Mouse (Mus musculus) liver, adult 2 months (tissue): Measurements from ENCODE around the gene Klhl26. TPM values are rescaled to one million over a fixed set of nuclear protein-coding genes. Genes with fewer than 3 reads are reported as not detected.

Experiments
- DNase-seq: peaks from one replicate; pipeline ENCODE4 v3.0.0-alpha.2; 2011; ENCODE audit warnings: low read depth, low spot score; ENCODE audit errors: extremely low read depth
- H3K27ac ChIP-seq: fragments of 200-500 bp; replicated peaks from 2 replicates; pipeline ENCODE4 v1.5.1; 2012; ENCODE audit warnings: low read depth, mild to moderate bottlenecking, control low read depth, inconsistent platforms, low read length; ENCODE audit not compliant: insufficient read depth
- H3K27me3 ChIP-seq: fragments of 200-500 bp; 2 replicates; pipeline ENCODE4 v1.6.1; 2012; ENCODE audit warnings: mild to moderate bottlenecking, moderate library complexity, low read length, inconsistent platforms; ENCODE audit not compliant: control insufficient read depth, insufficient read depth
- H3K36me3 ChIP-seq: fragments of 200-500 bp; 2 replicates; pipeline ENCODE4 v1.6.1; 2012; ENCODE audit warnings: low read length, inconsistent platforms; ENCODE audit not compliant: control insufficient read depth, insufficient read depth
- H3K4me1 ChIP-seq: fragments of 200-500 bp; 2 replicates; pipeline ENCODE4 v1.6.1; 2011; ENCODE audit warnings: low read length; ENCODE audit not compliant: control insufficient read depth, insufficient read depth
- H3K4me3 ChIP-seq: fragments of 200-500 bp; 2 replicates; pipeline ENCODE4 v1.5.1; 2011; ENCODE audit warnings: low read depth, mild to moderate bottlenecking, control low read depth, low read length, moderate library complexity; ENCODE audit not compliant: insufficient read depth
- H3K79me2 ChIP-seq: fragments of 200-500 bp; 2 replicates; pipeline ENCODE4 v1.6.1; 2012; ENCODE audit warnings: inconsistent platforms, mild to moderate bottlenecking, low read length, moderate library complexity; ENCODE audit not compliant: control insufficient read depth, insufficient read depth
- H3K9ac ChIP-seq: fragments of 200-500 bp; 2 replicates; pipeline ENCODE4 v1.6.1; 2012; ENCODE audit warnings: low read depth, mild to moderate bottlenecking, control low read depth, inconsistent platforms, low read length
- CTCF ChIP-seq: fragments of 200-500 bp; IDR thresholded peaks from 2 replicates; pipeline ENCODE4 v1.5.1; 2011; ENCODE audit warnings: low read depth, low read length, control low read depth
- POLR2A ChIP-seq: fragments of 200-500 bp; IDR thresholded peaks from 2 replicates; pipeline ENCODE4 v1.6.1; 2011; ENCODE audit warnings: low read length, control low read depth; ENCODE audit not compliant: insufficient read depth; ENCODE audit errors: extremely low read depth
- WGBS: fragments of 180-500 bp; shearing (Covaris S2); methylation state at CpG from one replicate; pipeline ENCODE4 v1.1.7; 2018; 5-methylcytosine and 5-hydroxymethylcytosine counted together
- polyA plus RNA-seq: library from polyadenylated mRNA; depleted of rRNA; stranded (reverse); fragments of >200 nt; gene quantifications from 2 replicates; pipeline ENCODE4 v1.2.3, GENCODE M21; 2012; rRNA removed
- total RNA-seq: library from RNA; depleted of rRNA; stranded (reverse); fragments of >200 nt; gene quantifications from 2 replicates; pipeline ENCODE4 v1.2.3, GENCODE M21; 2014; rRNA removed

Gene Klhl26
- total and polyA plus RNA-seq, 2 experiments, result 4.5 to 13.7 TPM

DNA sequence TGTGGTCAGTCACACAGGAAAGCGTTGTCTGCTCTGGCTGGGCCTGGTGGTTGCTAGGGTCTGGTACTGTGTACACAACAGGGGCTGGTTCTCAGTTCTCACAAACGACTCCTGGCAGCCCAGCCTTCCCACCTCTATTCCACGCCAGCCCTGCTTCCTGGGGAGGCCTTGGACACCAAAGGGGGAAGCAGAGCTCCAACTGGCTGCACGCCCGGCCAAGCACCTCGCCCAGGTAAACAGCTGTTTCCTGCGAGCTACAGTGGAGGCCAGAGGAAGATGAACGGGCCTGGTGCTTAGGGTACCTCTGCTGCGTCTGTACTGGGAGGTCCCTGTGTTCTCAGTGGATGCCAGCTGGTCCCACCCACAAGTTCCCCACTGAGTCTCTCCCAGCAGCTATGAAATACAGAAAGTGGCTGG is 67.3 kb downstream of the Klhl26 start:
- Histone ChIP-seq H3K27me3 (no peaks in the 10 kb centered on the region), H3K27ac (no peak overlapping the region), H3K36me3 (no peaks in the 10 kb centered on the region), H3K9ac (no peak overlapping the region), H3K4me1 (no peaks in the 10 kb centered on the region), H3K79me2 (no peaks in the 10 kb centered on the region), H3K4me3 (no peak overlapping the region)
- WGBS, result 50% methylated on average over 9 of the region's 9 CpGs
- TF ChIP-seq POLR2A (no peak), CTCF (no peak)
- DNase-seq, result no peak

- Histone ChIP-seq H3K27ac (no peak overlapping the region), H3K9ac (no peak overlapping the region), H3K36me3 (no peaks in the 10 kb centered on the region), H3K79me2 (no peaks in the 10 kb centered on the region), H3K27me3 (no peaks in the 10 kb centered on the region), H3K4me3 (no peak overlapping the region), H3K4me1 (no peaks in the 10 kb centered on the region)
- TF ChIP-seq CTCF (no peak), POLR2A (no peak)
- no peak for DNase-seq
- WGBS, result 94% methylated on average over 10 of the region's 10 CpGs
Observed at GRCm38 (mm10) chr8:70409019-70409418, 67.7 kb downstream of the Klhl26 start.

GRCm38 (mm10) chr8:70408301-70408700 is 68.5 kb downstream of the Klhl26 start:
- TF ChIP-seq POLR2A (no peak), CTCF (no peak)
- no peak overlapping the region for H3K4me3 ChIP-seq
- H3K79me2 ChIP-seq, result no peaks in the 10 kb centered on the region
- no peak overlapping the region for H3K9ac ChIP-seq
- H3K36me3 ChIP-seq, result no peaks in the 10 kb centered on the region
- no peaks in the 10 kb centered on the region for H3K4me1 ChIP-seq
- no peak overlapping the region for H3K27ac ChIP-seq
- H3K27me3 ChIP-seq, result no peaks in the 10 kb centered on the region
- no peak for DNase-seq
- WGBS, result 89% methylated on average over 6 of the region's 6 CpGs

- TF ChIP-seq POLR2A, result no peak
- no peak for TF ChIP-seq CTCF
- Histone ChIP-seq H3K4me1 (no peaks in the 10 kb centered on the region), H3K79me2 (no peaks in the 10 kb centered on the region), H3K36me3 (no peaks in the 10 kb centered on the region), H3K27me3 (no peaks in the 10 kb centered on the region), H3K4me3 (no peak overlapping the region), H3K27ac (no peak overlapping the region), H3K9ac (no peak overlapping the region)
- 90% methylated on average over 11 of the region's 11 CpGs for WGBS
- no peak for DNase-seq
Observed at GRCm38 (mm10) chr8:70406427-70407069, 70.2 kb downstream of the Klhl26 start.

GRCm38 (mm10) chr8:70405189-70405588 is 71.6 kb downstream of the Klhl26 start:
- no peaks in the 10 kb centered on the region for H3K79me2 ChIP-seq
- TF ChIP-seq POLR2A, result no peak
- TF ChIP-seq CTCF, result no peak
- no peak overlapping the region for H3K9ac ChIP-seq
- no peak for DNase-seq
- H3K4me1 ChIP-seq, result no peaks in the 10 kb centered on the region
- H3K27me3 ChIP-seq, result no peaks in the 10 kb centered on the region
- no peak overlapping the region for H3K4me3 ChIP-seq
- whole genome bisulfite sequencing, result 51% methylated on average over 7 of the region's 7 CpGs
- no peaks in the 10 kb centered on the region for H3K36me3 ChIP-seq
- H3K27ac ChIP-seq, result no peak overlapping the region

DNA sequence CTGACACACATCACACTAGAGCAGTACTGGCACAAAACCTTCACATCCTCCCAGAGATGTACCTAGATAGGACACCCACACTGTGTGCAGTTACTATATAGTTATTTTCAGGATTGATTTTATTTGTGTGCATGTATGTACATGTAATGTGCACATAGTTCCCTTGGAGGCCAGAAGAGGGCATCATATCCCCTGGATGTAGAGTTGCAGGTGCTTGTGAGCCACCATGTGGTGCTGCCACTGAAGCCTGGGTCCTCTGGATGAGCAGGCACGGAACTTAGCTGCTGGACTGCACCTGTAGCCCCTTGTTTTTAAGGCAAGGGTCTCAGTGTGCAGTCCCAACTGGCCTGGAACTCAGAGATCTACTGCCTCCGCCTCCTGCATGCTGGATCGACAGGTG is 72.6 kb downstream of the Klhl26 start:
- no peak overlapping the region for H3K9ac ChIP-seq
- H3K27me3 ChIP-seq, result no peaks in the 10 kb centered on the region
- WGBS, result 94% methylated on average over 3 of the region's 3 CpGs
- H3K4me1 ChIP-seq, result no peaks in the 10 kb centered on the region
- H3K36me3 ChIP-seq, result no peaks in the 10 kb centered on the region
- H3K27ac ChIP-seq, result no peak overlapping the region
- 0 out of 2 replicates have a peak, but pooled peaks have one; percentile 1 for TF ChIP-seq CTCF
- no peak for TF ChIP-seq POLR2A
- H3K79me2 ChIP-seq, result no peaks in the 10 kb centered on the region
- DNase-seq, result no peak
- H3K4me3 ChIP-seq, result no peak overlapping the region

Other genes with a start within 250 kb of the Klhl26 start
- 5.3 and 7.0 TPM in 2 replicates for gene Sugp2, start 242.7 kb downstream of the Klhl26 start, total RNA-seq
- 9.7 and 12.4 TPM in 2 replicates for gene Sugp2, start 242.7 kb downstream of the Klhl26 start, polyA plus RNA-seq
- 4.4 and 6.2 TPM in 2 replicates for gene Armc6, start 242.5 kb downstream of the Klhl26 start, total RNA-seq
- gene Armc6, start 242.5 kb downstream of the Klhl26 start, polyA plus RNA-seq, result 9.6 and 11.6 TPM in 2 replicates
- gene Homer3, start 194.1 kb downstream of the Klhl26 start, total RNA-seq, result 1.4 and 2.6 TPM in 2 replicates
- 3.1 and 3.7 TPM in 2 replicates for gene Homer3, start 194.1 kb downstream of the Klhl26 start, polyA plus RNA-seq
- gene Ddx49, start 174.5 kb downstream of the Klhl26 start, total RNA-seq, result 19.3 and 22.7 TPM in 2 replicates
- 24.4 and 36.5 TPM in 2 replicates for gene Ddx49, start 174.5 kb downstream of the Klhl26 start, polyA plus RNA-seq
- gene Cope, start 174.4 kb downstream of the Klhl26 start, total RNA-seq, result 169 and 197 TPM in 2 replicates
- 327 and 394 TPM in 2 replicates for gene Cope, start 174.4 kb downstream of the Klhl26 start, polyA plus RNA-seq
- gene Cers1, start 161.2 kb downstream of the Klhl26 start, total RNA-seq, result not detected in 2 replicates
- gene Cers1, start 161.2 kb downstream of the Klhl26 start, polyA plus RNA-seq, result 0.04 TPM in 2 replicates
- gene Gdf1, start 147.2 kb downstream of the Klhl26 start, total RNA-seq, result not detected in 2 replicates
- gene Gdf1, start 147.2 kb downstream of the Klhl26 start, polyA plus RNA-seq, result not detected in 2 replicates
- gene Upf1, start 123.7 kb downstream of the Klhl26 start, total RNA-seq, result 19.0 and 26.3 TPM in 2 replicates
- 20.3 and 22.3 TPM in 2 replicates for gene Upf1, start 123.7 kb downstream of the Klhl26 start, polyA plus RNA-seq
- gene Comp, start 103.4 kb downstream of the Klhl26 start, total RNA-seq, result not detected in 2 replicates
- 0.24 TPM in 1 of 2 replicates, not detected in the other for gene Comp, start 103.4 kb downstream of the Klhl26 start, polyA plus RNA-seq
- 1.2 and 1.9 TPM in 2 replicates for gene Crtc1, start 37.4 kb downstream of the Klhl26 start, total RNA-seq
- gene Crtc1, start 37.4 kb downstream of the Klhl26 start, polyA plus RNA-seq, result 6.9 and 8.2 TPM in 2 replicates
- gene Tmem59l, start 10.4 kb upstream of the Klhl26 start, total RNA-seq, result 0.34 TPM in 1 of 2 replicates, not detected in the other
- gene Tmem59l, start 10.4 kb upstream of the Klhl26 start, polyA plus RNA-seq, result 0.10 TPM in 1 of 2 replicates, not detected in the other
- not detected in 2 replicates for gene Crlf1, start 16.2 kb upstream of the Klhl26 start, total RNA-seq
- not detected in 2 replicates for gene Crlf1, start 16.2 kb upstream of the Klhl26 start, polyA plus RNA-seq
- 60.8 and 75.2 TPM in 2 replicates for gene Rex1bd, start 29.8 kb upstream of the Klhl26 start, total RNA-seq
- 141 and 152 TPM in 2 replicates for gene Rex1bd, start 29.8 kb upstream of the Klhl26 start, polyA plus RNA-seq
- 750 and 1,062 TPM in 2 replicates for gene Uba52, start 33.8 kb upstream of the Klhl26 start, total RNA-seq
- gene Uba52, start 33.8 kb upstream of the Klhl26 start, polyA plus RNA-seq, result 596 and 770 TPM in 2 replicates
- 271 and 321 TPM in 2 replicates for gene Fkbp8, start 50.8 kb upstream of the Klhl26 start, total RNA-seq
- 455 and 489 TPM in 2 replicates for gene Fkbp8, start 50.8 kb upstream of the Klhl26 start, polyA plus RNA-seq
- gene Kxd1, start 51.0 kb upstream of the Klhl26 start, total RNA-seq, result 36.7 and 42.6 TPM in 2 replicates
- gene Kxd1, start 51.0 kb upstream of the Klhl26 start, polyA plus RNA-seq, result 68.4 and 72.3 TPM in 2 replicates
- 10.0 and 13.6 TPM in 2 replicates for gene Ell, start 62.5 kb upstream of the Klhl26 start, total RNA-seq
- gene Ell, start 62.5 kb upstream of the Klhl26 start, polyA plus RNA-seq, result 19.6 and 25.0 TPM in 2 replicates
- 3.2 and 6.4 TPM in 2 replicates for gene Isyna1, start 117.4 kb upstream of the Klhl26 start, total RNA-seq
- 9.4 and 16.6 TPM in 2 replicates for gene Isyna1, start 117.4 kb upstream of the Klhl26 start, polyA plus RNA-seq
- gene Ssbp4, start 131.9 kb upstream of the Klhl26 start, total RNA-seq, result 2.3 and 5.0 TPM in 2 replicates
- 13.5 and 16.4 TPM in 2 replicates for gene Ssbp4, start 131.9 kb upstream of the Klhl26 start, polyA plus RNA-seq
- gene Lrrc25, start 139.2 kb upstream of the Klhl26 start, total RNA-seq, result 1.4 and 2.3 TPM in 2 replicates
- gene Lrrc25, start 139.2 kb upstream of the Klhl26 start, polyA plus RNA-seq, result 2.5 and 7.0 TPM in 2 replicates
- gene Gdf15, start 155.5 kb upstream of the Klhl26 start, total RNA-seq, result 5.8 and 12.6 TPM in 2 replicates
- gene Gdf15, start 155.5 kb upstream of the Klhl26 start, polyA plus RNA-seq, result 23.8 and 27.7 TPM in 2 replicates
- 39.1 and 42.6 TPM in 2 replicates for gene Pgpep1, start 183.4 kb upstream of the Klhl26 start, total RNA-seq
- 91.3 and 117 TPM in 2 replicates for gene Pgpep1, start 183.4 kb upstream of the Klhl26 start, polyA plus RNA-seq
- 30.8 and 35.4 TPM in 2 replicates for gene Lsm4, start 196.3 kb upstream of the Klhl26 start, total RNA-seq
- 35.4 and 51.8 TPM in 2 replicates for gene Lsm4, start 196.3 kb upstream of the Klhl26 start, polyA plus RNA-seq
- 26.6 and 36.6 TPM in 2 replicates for gene Jund, start 222.0 kb upstream of the Klhl26 start, total RNA-seq
- gene Jund, start 222.0 kb upstream of the Klhl26 start, polyA plus RNA-seq, result 111 and 120 TPM in 2 replicates
- gene Iqcn, start 226.5 kb upstream of the Klhl26 start, total RNA-seq, result not detected in 2 replicates
- gene Iqcn, start 226.5 kb upstream of the Klhl26 start, polyA plus RNA-seq, result not detected in 2 replicates
- 0.28 and 0.54 TPM in 2 replicates for gene Gm3336, start 241.6 kb upstream of the Klhl26 start, total RNA-seq
- gene Gm3336, start 241.6 kb upstream of the Klhl26 start, polyA plus RNA-seq, result 0.11 and 1.0 TPM in 2 replicates
- gene Pde4c, start 246.8 kb upstream of the Klhl26 start, total RNA-seq, result 10.6 and 16.3 TPM in 2 replicates
- gene Pde4c, start 246.8 kb upstream of the Klhl26 start, polyA plus RNA-seq, result 26.5 and 28.0 TPM in 2 replicates